Mouse (Mus musculus) olfactory bulb, adult 2 months (tissue): ENCODE data around the gene Atp2a3.

ENCODE experiments used
- CTCF ChIP-seq: fragments of 200-500 bp; IDR thresholded peaks from 2 replicates; pipeline ENCODE4 v1.5.1; 2012; ENCODE audit warnings: low read depth, mild to moderate bottlenecking, low read length, moderate library complexity; ENCODE audit not compliant: insufficient read depth
- POLR2A ChIP-seq: fragments of 200-500 bp; IDR thresholded peaks from 2 replicates; pipeline ENCODE4 v1.6.1; 2012; ENCODE audit warnings: mild to moderate bottlenecking, low read depth, low read length, moderate library complexity; ENCODE audit not compliant: insufficient read depth

GRCm38 (mm10) chr11:72959924-72960679 lies 867 bp upstream of the Atp2a3 start:
- no peak for TF ChIP-seq POLR2A
- TF ChIP-seq CTCF = no peak
